Mouse (Mus musculus): Measurements from ENCODE around the gene Mef2b.

DNA sequence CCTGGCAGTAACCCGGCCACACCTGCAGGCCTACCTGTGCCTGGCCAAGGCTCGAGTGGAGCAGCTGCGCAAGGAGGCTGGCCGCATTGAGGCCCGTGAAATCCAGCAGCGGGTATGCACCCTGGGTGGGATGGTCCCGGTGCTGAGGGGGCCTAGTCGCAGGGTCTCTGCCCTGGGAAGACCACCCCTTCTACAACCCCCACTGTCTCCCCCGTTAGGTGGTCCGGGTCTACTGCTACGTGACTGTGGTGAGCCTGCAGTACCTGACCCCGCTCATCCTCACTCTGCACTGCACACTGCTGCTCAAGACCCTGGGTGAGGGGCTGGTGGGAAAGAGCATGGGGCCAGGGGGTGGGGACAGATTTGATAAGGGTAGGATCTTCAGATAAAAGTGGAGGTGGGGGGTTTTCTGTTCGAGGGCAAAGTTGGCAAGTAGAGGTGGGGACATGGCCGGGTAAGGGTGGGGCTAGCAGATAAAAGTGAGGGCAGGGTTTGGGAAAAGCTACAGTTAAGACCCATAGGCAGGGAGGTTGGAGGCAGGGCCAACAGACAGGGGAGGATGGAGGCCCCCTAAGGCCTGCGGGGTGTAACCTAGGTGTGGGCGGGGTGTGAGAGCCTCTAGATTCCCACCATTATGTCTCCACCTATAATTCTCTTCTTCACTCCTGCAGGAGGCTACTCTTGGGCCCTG is 41.8 kb downstream of the Mef2b start:
- no peak for TF ChIP-seq CTCF (IDR thresholded peaks at IDR 0.05; ENCODE audit: low read depth)
- no peak for TF ChIP-seq EP300 (IDR thresholded peaks at IDR 0.05; ENCODE audit: low read depth)
